Mouse (Mus musculus) neutrophil, adult 83 days (primary cell): Measurements from ENCODE around the gene Hexa. TPM values are rescaled to one million over a fixed set of nuclear protein-coding genes. Genes with fewer than 3 reads are reported as not detected.

ENCODE experiments used
- total RNA-seq, 2 experiments: library from RNA; stranded (reverse); gene quantifications; one replicate each; pipeline ENCODE4 v1.2.4; 2023

Gene Hexa
- 100 to 1,000 TPM; 135 to 145 TPM for total RNA-seq

GRCm38 (mm10) chr9:59539441-59540137, at the start of gene Hexa, which contains the start of gene Tmem202:
Gene Hexa, plus strand, starts transcription at chr9:59539540.
Gene Tmem202, minus strand, starts transcription at chr9:59539847.

GRCm38 (mm10) chr9:59577844-59578504, 38.6 kb downstream of the Hexa start, which contains the start of gene Celf6:
Gene Celf6, plus strand, starts transcription at chr9:59577917.

Other genes starting within 250 kb of the Hexa start
- gene Adpgk, start 248.0 kb upstream of the Hexa start, total RNA-seq: 100 to 1,000 TPM; 732 to 742 TPM
- gene Bbs4, start 186.0 kb upstream of the Hexa start, total RNA-seq: 1 to 10 TPM; 3.2 to 4.1 TPM
- gene Arih1, start 52.9 kb upstream of the Hexa start, total RNA-seq: 100 to 1,000 TPM; 111 to 117 TPM
- 1 to 10 TPM; 6.1 to 7.3 TPM for gene Tmem202, start 307 bp downstream of the Hexa start, total RNA-seq
- gene Celf6, start 38.4 kb downstream of the Hexa start, total RNA-seq: under 1 TPM in 1 of 2 experiments, not detected in 1; 0.13 TPM
- 10 to 100 TPM; 26.5 to 30.5 TPM for gene Parp6, start 77.7 kb downstream of the Hexa start, total RNA-seq
- gene Pkm, start 116.8 kb downstream of the Hexa start, total RNA-seq: 1,000 to 10,000 TPM; 1,039 to 1,064 TPM
- gene Gramd2, start 140.6 kb downstream of the Hexa start, total RNA-seq: 1 to 10 TPM; 4.8 to 6.6 TPM
- gene Senp8, start 211.2 kb downstream of the Hexa start, total RNA-seq: 1 to 10 TPM; 2.5 to 3.2 TPM
- 10 to 100 TPM; 15.0 to 17.8 TPM for gene Myo9a, start 211.4 kb downstream of the Hexa start, total RNA-seq